Mouse (Mus musculus) liver, embryonic 16.5 days (tissue): ENCODE measurements at regions not wholly inside any gene's neighbourhood (a gene's known extent, or its start where the extent isn't known, plus 50 kb on each side); places are given as distances from the start of the nearest gene placed in this dataset.

Experiments
- ATAC-seq: fragments of 200-750 bp; cut with Nextera tagmentation; 2 replicates; pipeline ENCODE4 v1.8.0; 2017; ENCODE audit warnings: low read depth, mild to moderate bottlenecking, moderate number of reproducible peaks, moderate library complexity
- H3K27ac ChIP-seq: fragments of 300-500 bp; sonication (generic); 2 replicates; pipeline ENCODE4 v1.5.1; 2014; ENCODE audit warnings: mild to moderate bottlenecking, low read length
- H3K27me3 ChIP-seq: fragments of 300-500 bp; sonication (generic); 2 replicates; pipeline ENCODE4 v1.6.1; 2014; ENCODE audit warnings: low read depth, low read length, mixed read lengths; ENCODE audit not compliant: control insufficient read depth, insufficient read depth
- H3K36me3 ChIP-seq: fragments of 300-500 bp; sonication (generic); 2 replicates; pipeline ENCODE4 v1.6.1; 2014; ENCODE audit warnings: mild to moderate bottlenecking; ENCODE audit not compliant: control insufficient read depth, insufficient read depth
- H3K4me1 ChIP-seq: fragments of 300-500 bp; sonication (generic); 2 replicates; pipeline ENCODE4 v1.6.1; 2014; ENCODE audit warnings: low read depth, low read length, mixed read lengths; ENCODE audit not compliant: control insufficient read depth
- H3K4me2 ChIP-seq: fragments of 300-500 bp; sonication (generic); 2 replicates; pipeline ENCODE4 v1.6.1; 2014; ENCODE audit warnings: low read depth, low read length, mixed read lengths
- H3K4me3 ChIP-seq: fragments of 300-500 bp; sonication (generic); 2 replicates; pipeline ENCODE4 v1.5.1; 2014; ENCODE audit warnings: low read depth, mild to moderate bottlenecking, low read length
- H3K9ac ChIP-seq: fragments of 300-500 bp; sonication (generic); 2 replicates; pipeline ENCODE4 v1.6.1; 2014; ENCODE audit warnings: low read depth, low read length
- H3K9me3 ChIP-seq: fragments of 300-500 bp; sonication (generic); replicated peaks from 2 replicates; pipeline ENCODE4 v1.6.1; 2016; ENCODE audit warnings: low read length; ENCODE audit not compliant: control insufficient read depth
- WGBS: fragments of 180-500 bp; shearing (Covaris S2); extraction: QIAGEN DNeasy Blood & Tissue Kit; methylation state at CpG from one replicate; pipeline ENCODE4 v1.1.7; 2014; ENCODE audit not compliant: insufficient replicate concordance; 5-methylcytosine and 5-hydroxymethylcytosine counted together

GRCm38 (mm10) chr17:27341952-27342890 is 138.0 kb upstream of the Lemd2 start:
- ATAC-seq, result 0 out of 2 replicates have a peak, but pooled peaks have one; percentile 16
- H3K27me3 ChIP-seq, result no peaks in the 10 kb centered on the region
- H3K36me3 ChIP-seq, result no peaks in the 10 kb centered on the region
- H3K27ac ChIP-seq, result no peak overlapping the region
- H3K4me2 ChIP-seq, result peak overlapping the region; percentile 34
- no peaks in the 10 kb centered on the region for H3K9me3 ChIP-seq
- no peak overlapping the region for H3K9ac ChIP-seq
- no peaks in the 10 kb centered on the region for H3K4me1 ChIP-seq
- H3K4me3 ChIP-seq, result 0 out of 2 replicates have a peak overlapping the region, but pooled peaks have one; percentile 1
- 10% methylated on average over 12 of the region's 14 CpGs for WGBS

GRCm38 (mm10) chr17:27339823-27340222 is 135.6 kb upstream of the Lemd2 start:
- no peaks in the 10 kb centered on the region for H3K4me1 ChIP-seq
- no peak overlapping the region for H3K4me3 ChIP-seq
- no peak overlapping the region for H3K27ac ChIP-seq
- no peaks in the 10 kb centered on the region for H3K27me3 ChIP-seq
- H3K4me2 ChIP-seq, result no peak overlapping the region
- 28% methylated on average over 3 of the region's 3 CpGs for WGBS
- ATAC-seq, result no peak
- H3K9ac ChIP-seq, result no peak overlapping the region
- no peaks in the 10 kb centered on the region for H3K9me3 ChIP-seq
- H3K36me3 ChIP-seq, result no peaks in the 10 kb centered on the region

GRCm38 (mm10) chr17:27339261-27339660 is 135.0 kb upstream of the Lemd2 start:
- H3K9ac ChIP-seq, result no peak overlapping the region
- H3K36me3 ChIP-seq, result no peaks in the 10 kb centered on the region
- WGBS, result 39% methylated on average over 2 of the region's 2 CpGs
- no peaks in the 10 kb centered on the region for H3K9me3 ChIP-seq
- ATAC-seq, result no peak
- H3K4me2 ChIP-seq, result no peak overlapping the region
- H3K27ac ChIP-seq, result no peak overlapping the region
- H3K4me3 ChIP-seq, result no peak overlapping the region
- no peaks in the 10 kb centered on the region for H3K27me3 ChIP-seq
- H3K4me1 ChIP-seq, result no peaks in the 10 kb centered on the region

- H3K4me3 ChIP-seq, result no peak overlapping the region
- H3K9me3 ChIP-seq, result no peaks in the 10 kb centered on the region
- H3K4me1 ChIP-seq, result no peaks in the 10 kb centered on the region; the same call in 1 of the 2 replicates
- H3K27ac ChIP-seq, result no peak overlapping the region
- no peak overlapping the region for H3K4me2 ChIP-seq
- no peaks in the 10 kb centered on the region for H3K36me3 ChIP-seq
- WGBS, result 59% methylated on average over 4 of the region's 4 CpGs
- ATAC-seq, result no peak
- no peak overlapping the region for H3K9ac ChIP-seq
- no peaks in the 10 kb centered on the region for H3K27me3 ChIP-seq
These were observed 131.4 kb upstream of the Lemd2 start for GRCm38 (mm10) chr17:27335621-27336020.

GRCm38 (mm10) chr17:27333593-27333992 is 129.3 kb upstream of the Lemd2 start:
- ATAC-seq, result no peak
- WGBS, result 68% methylated on average over 16 of the region's 16 CpGs
- Histone ChIP-seq H3K4me1 (no peaks in the 10 kb centered on the region; the same call in 1 of the 2 replicates), H3K4me2 (no peak overlapping the region), H3K27ac (no peak overlapping the region), H3K9me3 (no peaks in the 10 kb centered on the region), H3K36me3 (no peaks in the 10 kb centered on the region), H3K4me3 (no peak overlapping the region), H3K9ac (no peak overlapping the region), H3K27me3 (no peaks in the 10 kb centered on the region)

- H3K4me2 ChIP-seq, result no peak overlapping the region
- peak; percentile 54; the same call in 1 of the 2 replicates for ATAC-seq
- H3K27me3 ChIP-seq, result no peaks in the 10 kb centered on the region
- no peak overlapping the region for H3K27ac ChIP-seq
- H3K36me3 ChIP-seq, result no peaks in the 10 kb centered on the region
- H3K9me3 ChIP-seq, result no peaks in the 10 kb centered on the region
- no peak overlapping the region for H3K9ac ChIP-seq
- WGBS, result 26% methylated on average over 6 of the region's 6 CpGs
- H3K4me3 ChIP-seq, result no peak overlapping the region
- no peaks in the 10 kb centered on the region; the same call in 1 of the 2 replicates for H3K4me1 ChIP-seq
These were observed 128.9 kb upstream of the Lemd2 start for GRCm38 (mm10) chr17:27333141-27333540.

- H3K9ac ChIP-seq, result no peak overlapping the region
- no peaks in the 10 kb centered on the region for H3K36me3 ChIP-seq
- no peak overlapping the region for H3K27ac ChIP-seq
- H3K9me3 ChIP-seq, result no peaks in the 10 kb centered on the region
- H3K27me3 ChIP-seq, result no peaks in the 10 kb centered on the region
- H3K4me2 ChIP-seq, result no peak overlapping the region
- ATAC-seq, result no peak
- H3K4me3 ChIP-seq, result no peak overlapping the region
- no peaks in the 10 kb centered on the region; the same call in 1 of the 2 replicates for H3K4me1 ChIP-seq
- 62% methylated on average over 4 of the region's 4 CpGs for WGBS
These were observed 127.8 kb upstream of the Lemd2 start for GRCm38 (mm10) chr17:27332076-27332475.

- 64% methylated on average over 5 of the region's 5 CpGs for WGBS
- Histone ChIP-seq H3K4me3 (no peak overlapping the region), H3K27me3 (no peaks in the 10 kb centered on the region), H3K4me2 (no peak overlapping the region), H3K4me1 (no peaks in the 10 kb centered on the region; the same call in 1 of the 2 replicates), H3K9me3 (no peaks in the 10 kb centered on the region), H3K9ac (no peak overlapping the region), H3K36me3 (no peaks in the 10 kb centered on the region), H3K27ac (no peak overlapping the region)
- ATAC-seq, result no peak
These were observed 127.4 kb upstream of the Lemd2 start for GRCm38 (mm10) chr17:27331630-27332029.

- Histone ChIP-seq H3K9ac (no peak overlapping the region), H3K4me1 (peaks cover 4% of the 10 kb centered on the region), H3K27me3 (peaks cover 2% of the 10 kb centered on the region; the same call in 1 of the 2 replicates), H3K4me2 (no peak overlapping the region), H3K36me3 (no peaks in the 10 kb centered on the region), H3K9me3 (no peaks in the 10 kb centered on the region), H3K27ac (no peak overlapping the region), H3K4me3 (no peak overlapping the region)
- ATAC-seq, result no peak
- WGBS, result 63% methylated on average over 6 of the region's 6 CpGs
These were observed 125.5 kb upstream of the Lemd2 start for GRCm38 (mm10) chr17:27329791-27330190.
